Mouse (Mus musculus): ENCODE measurements around the gene Gm17455.
A peak's percentile ranks its signal among the peaks of the same experiment; 100 is the strongest.

Gm17455 gene

DNA sequence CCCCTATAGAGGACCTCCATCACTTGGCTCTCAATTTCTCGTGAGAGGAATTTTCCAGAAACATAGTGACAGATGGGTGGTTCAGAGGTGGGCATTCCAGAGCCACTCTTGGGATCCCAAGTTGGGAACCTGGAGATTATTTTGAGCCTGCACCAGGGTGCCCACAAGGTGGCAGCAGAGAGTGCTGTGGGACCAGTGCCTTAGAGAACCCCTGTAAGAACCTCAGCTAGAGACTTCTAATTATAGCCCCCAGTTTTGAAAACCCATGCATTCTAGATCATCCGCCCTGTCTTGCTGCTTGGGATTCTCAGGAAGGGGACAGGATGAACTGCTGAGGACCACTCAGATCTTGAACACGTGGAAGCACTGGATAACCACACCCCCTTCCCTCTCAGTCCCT is 18.6 kb downstream of the Gm17455 start:
- peak; percentile 67 to 76 for DNase-seq (ENCODE audit: low spot score in 2 of 2)

DNA sequence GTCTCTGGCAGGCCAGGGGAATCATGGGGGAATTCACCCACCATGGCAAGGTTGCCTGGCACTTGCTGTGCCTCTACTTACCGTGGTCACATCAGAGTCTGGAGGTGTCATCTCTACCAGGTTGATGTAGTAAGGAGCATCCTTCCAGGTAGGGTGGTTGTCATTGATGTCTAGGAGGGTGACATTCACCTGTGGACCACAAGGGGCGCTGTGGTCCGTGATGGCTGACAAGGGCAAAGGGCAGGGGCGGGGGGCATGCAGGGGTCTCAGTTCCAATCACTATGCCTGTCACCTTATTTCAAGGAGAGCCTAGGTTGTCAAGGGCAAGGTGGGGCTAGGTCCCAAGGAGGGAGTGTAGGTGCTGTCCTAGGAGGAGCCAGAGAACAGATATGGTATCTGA is 20.1 kb downstream of the Gm17455 start:
- DNase-seq (ENCODE audit: low spot score in 2 of 2): no peak

DNA sequence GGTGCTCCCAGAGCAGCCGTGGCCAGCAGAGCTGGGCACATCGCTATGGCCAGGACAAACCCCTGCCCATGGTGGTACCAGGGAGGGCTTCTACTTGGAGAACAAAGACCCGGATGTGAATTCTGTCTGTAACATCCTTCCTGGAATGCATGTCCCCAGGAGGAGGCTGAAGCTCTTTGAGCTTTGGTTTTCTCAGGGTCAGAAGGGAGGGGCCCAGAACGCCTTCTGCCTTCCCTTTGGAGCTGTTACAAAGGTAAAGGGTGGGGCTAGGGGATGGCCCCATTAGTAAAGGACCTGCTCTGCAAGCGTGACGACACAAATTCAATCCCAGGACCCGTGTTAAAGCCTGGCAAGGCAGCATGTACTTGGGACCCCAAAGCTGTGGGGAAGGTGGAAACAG is 23.2 kb downstream of the Gm17455 start:
- no peak for DNase-seq (ENCODE audit: low spot score in 2 of 2)

DNA sequence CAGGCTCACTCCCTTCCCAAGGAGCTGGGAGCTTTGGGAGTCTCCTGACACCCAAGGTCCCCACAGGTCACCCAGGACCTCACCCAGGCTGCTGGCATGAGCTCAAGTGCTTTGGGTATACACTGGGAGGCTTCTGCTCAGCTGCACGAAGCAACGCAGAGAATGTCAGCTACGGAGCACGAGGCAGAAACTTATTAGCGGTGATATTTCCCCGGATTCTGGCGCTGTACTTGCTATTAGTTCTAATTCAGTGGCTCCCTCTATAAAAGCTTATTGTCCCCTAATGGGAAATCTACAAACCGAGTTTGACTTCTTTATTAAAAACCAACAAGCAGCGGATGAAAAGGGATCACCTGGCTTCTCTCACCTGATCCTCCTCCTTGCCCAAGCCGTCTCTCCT is 30.5 kb downstream of the Gm17455 start:
- DNase-seq (ENCODE audit: low spot score in 2 of 2): no peak

DNA sequence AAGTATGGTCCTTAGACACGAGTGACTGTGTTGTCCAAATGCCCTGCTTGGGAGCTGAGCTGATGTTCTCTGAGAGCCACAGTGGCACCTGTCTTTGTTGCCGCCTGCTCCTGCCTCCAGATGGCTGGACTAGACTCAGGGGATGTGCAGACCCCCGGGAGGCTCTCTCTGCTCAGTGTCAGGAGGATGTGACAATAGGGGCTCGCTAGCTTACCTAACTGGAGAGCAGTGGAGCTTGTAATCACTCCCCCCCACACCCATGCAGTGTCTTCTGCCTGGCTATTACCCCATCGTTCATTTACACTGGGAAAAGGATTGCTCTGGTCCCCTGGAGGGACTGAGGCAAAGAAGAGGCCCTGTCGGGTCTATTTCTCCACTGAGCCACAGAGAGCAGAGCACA is 31.1 kb downstream of the Gm17455 start:
- DNase-seq (ENCODE audit: low spot score in 2 of 2): no peak

DNA sequence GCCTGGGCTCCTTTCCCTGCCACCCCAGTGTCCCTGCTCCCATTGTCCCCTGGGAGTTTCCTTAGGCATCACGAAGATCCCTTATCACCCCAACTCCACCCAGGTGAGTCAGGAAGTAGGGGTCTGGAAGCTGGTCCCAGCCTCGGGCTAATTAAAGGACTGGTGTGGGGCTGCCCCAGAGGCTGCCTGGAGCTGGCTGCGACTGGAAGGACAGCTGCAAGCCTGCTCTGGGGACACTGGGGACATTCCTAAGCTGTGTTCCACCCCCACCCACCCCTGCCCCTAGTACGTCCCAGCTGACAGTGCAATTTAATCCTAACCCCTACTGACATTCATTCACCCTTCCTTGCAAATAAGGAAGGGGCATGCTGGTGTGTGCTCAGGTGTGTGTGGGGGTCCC is 33.2 kb downstream of the Gm17455 start:
- DNase-seq (ENCODE audit: low spot score in 2 of 2): no peak

DNA sequence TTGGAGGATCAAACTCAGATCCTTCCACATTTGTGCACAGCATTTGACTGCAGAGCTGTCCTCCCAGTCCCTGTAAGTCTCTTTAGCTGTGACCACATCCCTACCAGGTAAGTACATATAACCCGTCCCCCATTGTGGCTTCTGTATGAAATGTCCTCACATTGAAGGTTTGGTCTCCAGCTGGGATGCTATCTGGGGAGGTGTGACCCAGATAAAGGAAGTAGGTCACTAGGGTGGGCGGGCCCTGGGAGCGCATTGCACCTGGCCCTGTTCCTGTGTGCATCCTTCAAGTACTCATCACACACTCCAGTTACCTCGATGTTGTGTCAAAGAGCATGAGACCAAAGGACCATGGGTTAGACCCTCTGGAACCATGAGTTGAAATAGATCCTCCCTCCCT is 42.8 kb downstream of the Gm17455 start:
- no peak for DNase-seq (ENCODE audit: low spot score in 2 of 2)

DNA sequence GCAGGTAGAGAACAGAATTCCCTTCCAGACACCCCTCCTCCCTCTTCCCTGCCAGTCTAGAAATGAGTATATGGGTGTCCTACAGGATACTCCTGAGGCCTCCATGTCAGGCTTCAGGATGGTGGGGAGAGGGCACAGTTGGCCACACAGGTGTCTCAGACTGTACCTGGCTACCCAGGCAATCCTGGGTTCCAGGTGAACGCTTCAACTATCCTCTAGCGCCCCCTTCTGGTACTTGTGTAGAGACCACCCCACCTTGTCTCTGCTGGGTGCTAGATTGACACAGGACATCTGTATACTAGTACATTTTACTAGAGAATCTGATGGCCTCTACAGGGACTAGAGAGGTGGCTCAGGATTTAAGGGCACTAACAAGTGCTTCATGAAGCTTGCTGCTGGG is 43.6 kb downstream of the Gm17455 start:
- no peak for DNase-seq (ENCODE audit: low spot score in 2 of 2)

DNA sequence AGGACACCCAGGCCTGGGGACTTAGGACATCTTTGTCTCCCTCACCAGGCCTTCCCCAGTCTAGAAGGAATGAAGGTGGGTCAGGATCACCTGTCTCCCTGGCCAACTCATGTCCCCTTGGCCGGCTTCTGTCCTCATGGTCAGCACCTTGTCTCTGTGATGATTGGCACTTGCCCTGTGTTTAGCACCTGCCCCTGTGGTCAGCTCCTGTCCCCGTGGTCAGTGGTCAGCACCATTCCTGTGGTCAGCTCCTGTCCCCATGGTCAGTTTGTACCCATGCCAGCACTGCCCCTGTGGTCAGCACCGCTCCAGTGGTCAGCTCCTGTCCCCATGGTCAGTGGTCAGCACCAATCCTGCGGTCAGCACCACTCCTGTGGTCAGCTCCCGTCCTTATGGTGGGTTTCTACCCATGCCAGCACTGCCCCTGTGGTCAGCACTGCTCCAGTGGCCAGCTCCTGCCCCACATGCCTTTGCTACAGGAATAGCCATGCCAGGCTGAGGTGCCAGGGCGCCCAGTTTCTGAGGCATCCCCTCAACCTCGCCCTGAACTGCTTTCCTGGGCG is 45.6 kb downstream of the Gm17455 start:
- DNase-seq (ENCODE audit: low spot score in 2 of 2): no peak

DNA sequence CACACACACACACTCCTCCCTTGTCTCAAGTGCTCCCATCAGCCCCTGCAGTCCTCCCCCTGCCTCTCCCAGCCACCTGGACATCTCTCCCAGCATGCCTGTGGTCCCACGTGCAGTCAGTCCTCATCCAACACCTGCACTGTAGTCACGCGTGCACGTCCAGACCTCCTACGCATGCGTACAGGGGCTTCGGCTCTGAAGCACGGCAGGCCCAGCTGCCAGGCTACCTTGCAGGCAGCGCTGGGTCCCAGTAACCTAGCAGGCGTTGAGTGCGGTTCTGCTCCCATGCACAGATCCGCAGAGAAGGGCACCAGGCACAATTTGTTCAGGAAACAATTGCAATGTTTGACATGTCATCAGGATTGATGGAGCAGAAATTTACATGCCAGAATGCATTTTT is 47.7 kb downstream of the Gm17455 start:
- no peak for DNase-seq (ENCODE audit: low spot score in 2 of 2)
